Mouse (Mus musculus) kidney, adult 2 months (tissue): ENCODE data around the gene Sema4b.

Experiments used
- CTCF ChIP-seq: fragments of 200-500 bp; conservative IDR thresholded peaks from 2 replicates; pipeline ENCODE4 v1.5.1; 2011; ENCODE audit warnings: low read depth, mild to moderate bottlenecking, control low read depth, low read length, moderate library complexity, mixed read lengths; ENCODE audit not compliant: insufficient read depth, insufficient read length
- POLR2A ChIP-seq: fragments of 200-500 bp; IDR thresholded peaks from one replicate; pipeline ENCODE4 v1.6.1; 2011; ENCODE audit warnings: low read depth, low read length, control low read depth

DNA sequence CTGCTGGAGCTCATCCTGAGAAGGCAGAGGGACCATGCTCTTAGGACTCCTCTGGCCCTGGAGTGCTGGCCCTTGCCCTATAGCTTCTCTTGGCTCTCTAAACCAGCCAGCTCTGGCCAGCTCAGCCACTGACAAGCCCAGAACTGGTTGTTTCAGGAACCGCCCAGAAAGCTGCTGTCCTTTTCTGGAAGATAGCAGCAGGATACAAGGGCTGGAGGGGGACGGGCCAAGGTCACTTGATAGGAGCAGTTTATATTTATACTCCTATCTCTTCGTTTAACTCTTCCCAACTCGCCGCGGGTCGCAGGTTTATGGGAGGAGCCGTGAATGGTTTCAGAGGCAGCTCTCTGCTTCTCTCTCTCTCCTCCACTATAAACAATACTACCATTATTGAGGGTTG is 620 bp upstream of the Sema4b start:
- TF ChIP-seq POLR2A = no peak
- TF ChIP-seq CTCF = no peak
